Mouse (Mus musculus): ENCODE measurements around the gene Rhox10. TPM values are rescaled to one million over a fixed set of nuclear protein-coding genes. Genes with fewer than 3 reads are reported as not detected.

Gene Rhox10
- polyA plus RNA-seq, 1 experiment from 2014 or later: not detected

DNA sequence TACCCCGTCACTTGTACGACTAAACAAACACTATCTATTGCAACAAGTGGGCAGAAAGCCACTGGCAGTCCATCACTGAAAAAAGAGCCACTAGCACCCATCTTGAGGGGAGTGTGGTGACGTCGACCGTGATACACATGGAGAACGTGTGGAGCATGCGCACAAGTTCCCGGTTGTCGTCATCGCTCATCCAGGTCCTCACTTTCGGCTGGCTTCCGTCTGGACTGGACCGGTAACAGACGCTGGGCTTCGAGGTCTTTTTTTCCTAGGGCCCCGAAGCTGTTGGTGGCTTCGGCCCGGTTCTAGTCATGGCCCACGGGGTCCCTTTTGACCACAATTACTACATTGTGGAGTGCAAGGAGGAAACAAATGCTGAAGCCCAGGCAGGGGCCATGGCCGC lies 54.7 kb downstream of the Rhox10 start, which contains the start of gene Rhox13:
TSS of gene Rhox13 (plus strand) at position 238 of the 400 bp plus-strand sequence.
- Histone ChIP-seq H3K4me1 (ENCODE audit: control insufficient read depth, insufficient read depth, low read length) (no peaks in the 10 kb centered on the region), H3K27me3 (ENCODE audit: control insufficient read depth, insufficient read depth, low read length) (no peaks in the 10 kb centered on the region), H3K9me3 (ENCODE audit: control insufficient read depth, low read depth, low read length) (peaks cover 4% of the 10 kb centered on the region; the same call in 1 of the 2 replicates), H3K9ac (replicated peaks; ENCODE audit: low read depth, low read length) (no peak within 1 kb of the TSS), H3K4me2 (replicated peaks; ENCODE audit: low read depth, low read length) (no peak within 1 kb of the TSS), H3K27ac (ENCODE audit: low read length) (no peak within 1 kb of the TSS), H3K4me3 (ENCODE audit: low read depth, low read length) (no peak within 1 kb of the TSS), H3K36me3 (ENCODE audit: control insufficient read depth, insufficient read depth, low read length) (no peaks in the 10 kb centered on the region)
- ATAC-seq (ENCODE audit: insufficient number of reproducible peaks, insufficient read depth, low FRiP score, low read depth): no peak
- 93% methylated on average over 20 of the region's 20 CpGs for WGBS

Other genes starting within 250 kb of the Rhox10 start
- gene Rhox6, start 239.6 kb upstream of the Rhox10 start, polyA plus RNA-seq (2014; fragmentation: Nextera tagmentation; extraction: Ambion mirVana): not detected in 2 replicates
- not detected in 2 replicates for gene Rhox7a, start 234.8 kb upstream of the Rhox10 start, polyA plus RNA-seq (2014; fragmentation: Nextera tagmentation; extraction: Ambion mirVana)
- not detected in 2 replicates for gene Rhox8, start 187.5 kb upstream of the Rhox10 start, polyA plus RNA-seq (2014; fragmentation: Nextera tagmentation; extraction: Ambion mirVana)
- not detected in 2 replicates for gene Rhox7b, start 169.2 kb upstream of the Rhox10 start, polyA plus RNA-seq (2014; fragmentation: Nextera tagmentation; extraction: Ambion mirVana)
- gene Rhox9, start 164.7 kb upstream of the Rhox10 start, polyA plus RNA-seq (2014; fragmentation: Nextera tagmentation; extraction: Ambion mirVana): not detected in 2 replicates
- not detected in 2 replicates for gene Btg1-ps1, start 47.7 kb upstream of the Rhox10 start, polyA plus RNA-seq (2014; fragmentation: Nextera tagmentation; extraction: Ambion mirVana)
- gene Btg1-ps2, start 23.4 kb upstream of the Rhox10 start, polyA plus RNA-seq (2014; fragmentation: Nextera tagmentation; extraction: Ambion mirVana): not detected in 2 replicates
- gene Rhox11, start 18.7 kb downstream of the Rhox10 start, polyA plus RNA-seq (2014; fragmentation: Nextera tagmentation; extraction: Ambion mirVana): not detected in 2 replicates
- not detected in 2 replicates for gene Rhox12, start 44.4 kb downstream of the Rhox10 start, polyA plus RNA-seq (2014; fragmentation: Nextera tagmentation; extraction: Ambion mirVana)
- gene Rhox13, start 54.7 kb downstream of the Rhox10 start, polyA plus RNA-seq (2014; fragmentation: Nextera tagmentation; extraction: Ambion mirVana): not detected in 2 replicates
- gene Zbtb33, start 123.3 kb downstream of the Rhox10 start, polyA plus RNA-seq (2014; fragmentation: Nextera tagmentation; extraction: Ambion mirVana): 7.5 and 7.6 TPM in 2 replicates
- 40.7 and 41.0 TPM in 2 replicates for gene Tmem255a, start 186.0 kb downstream of the Rhox10 start, polyA plus RNA-seq (2014; fragmentation: Nextera tagmentation; extraction: Ambion mirVana)
- not detected in 2 replicates for gene Atp1b4, start 249.7 kb downstream of the Rhox10 start, polyA plus RNA-seq (2014; fragmentation: Nextera tagmentation; extraction: Ambion mirVana)